Mouse (Mus musculus): ENCODE measurements around the gene St7l. TPM values are rescaled to one million over a fixed set of nuclear protein-coding genes. Genes with fewer than 3 reads are reported as not detected.

The St7l gene
- polyA plus RNA-seq, 1 experiment from 2014 or later = 35.9 TPM

DNA sequence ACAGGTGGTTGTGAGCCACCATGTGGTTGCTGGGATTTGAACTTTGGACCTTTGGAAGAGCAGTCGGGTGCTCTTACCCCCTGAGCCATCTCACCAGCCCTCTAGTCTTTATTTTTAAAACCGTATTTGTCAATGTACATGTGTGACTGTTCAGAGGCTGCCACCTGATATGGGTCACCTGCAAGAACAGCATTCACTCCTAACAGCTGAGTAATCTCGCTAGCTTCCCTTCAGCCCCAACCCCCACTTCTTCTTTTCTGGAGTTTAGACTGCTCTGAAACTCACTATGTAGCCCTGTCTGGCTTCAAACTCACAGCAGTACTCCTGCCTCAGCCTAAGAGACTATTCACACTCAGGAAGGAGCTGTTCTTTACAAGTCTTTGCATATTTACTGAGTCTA lies 41.4 kb upstream of the St7l start:
- DNase-seq (ENCODE audit: low spot score) = no peak
- 87% methylated on average over 3 of the region's 3 CpGs for WGBS
- H3K36me3 ChIP-seq (replicated peaks; ENCODE audit: control insufficient read depth, insufficient read depth) = peaks cover 31% of the 10 kb centered on the region
- no peak overlapping the region for H3K9ac ChIP-seq
- H3K27ac ChIP-seq = no peak overlapping the region
- peaks cover under 1% of the 10 kb centered on the region; the same call in 1 of the 2 replicates for H3K4me1 ChIP-seq (replicated peaks; ENCODE audit: control insufficient read depth, insufficient read depth, low read length)
- no peaks in the 10 kb centered on the region for H3K27me3 ChIP-seq (ENCODE audit: control insufficient read depth, insufficient read depth, low read length)
- no peak overlapping the region for H3K4me3 ChIP-seq (replicated peaks; ENCODE audit: low read length)
- no peaks in the 10 kb centered on the region for H3K9me3 ChIP-seq (ENCODE audit: control insufficient read depth, low read length)
- H3K4me2 ChIP-seq (replicated peaks) = no peak overlapping the region
- no peak for ATAC-seq (ENCODE audit: low FRiP score)

DNA sequence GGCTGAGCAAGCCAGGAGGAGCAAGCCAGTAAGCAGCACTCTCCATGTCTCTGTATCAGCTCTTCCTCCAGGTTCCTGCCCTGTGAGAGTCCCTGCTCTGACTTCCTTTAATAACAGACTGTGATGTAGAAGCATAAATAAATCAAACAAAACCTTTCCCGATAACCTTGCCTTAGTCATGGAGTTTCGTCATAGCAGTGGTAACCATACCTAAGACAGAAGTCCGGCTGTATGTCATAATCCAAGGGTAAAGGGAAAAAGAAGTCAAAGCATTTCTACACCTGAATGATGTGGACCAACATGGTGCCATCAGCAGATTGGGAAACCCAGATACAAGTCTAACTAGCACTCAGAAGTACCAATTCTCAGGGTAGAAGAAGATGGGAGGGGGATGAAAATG lies 28.0 kb upstream of the St7l start:
- DNase-seq (ENCODE audit: low spot score) (no peak), ATAC-seq (ENCODE audit: low FRiP score) (no peak)
- Histone ChIP-seq H3K9ac (no peak overlapping the region), H3K9me3 (ENCODE audit: control insufficient read depth, low read length) (no peaks in the 10 kb centered on the region), H3K27ac (no peak overlapping the region), H3K27me3 (ENCODE audit: control insufficient read depth, insufficient read depth, low read length) (no peaks in the 10 kb centered on the region), H3K4me3 (replicated peaks; ENCODE audit: low read length) (no peak overlapping the region), H3K4me1 (replicated peaks; ENCODE audit: control insufficient read depth, insufficient read depth, low read length) (no peaks in the 10 kb centered on the region), H3K4me2 (replicated peaks) (no peak overlapping the region), H3K36me3 (replicated peaks; ENCODE audit: control insufficient read depth, insufficient read depth) (peaks cover 84% of the 10 kb centered on the region)
- WGBS = 96% methylated on average over 3 of the region's 3 CpGs

GRCm38 (mm10) chr3:104841049-104841448 lies 22.8 kb upstream of the St7l start:
- no peaks in the 10 kb centered on the region for H3K9me3 ChIP-seq (ENCODE audit: control insufficient read depth, low read length)
- no peak overlapping the region for H3K4me3 ChIP-seq (replicated peaks; ENCODE audit: low read length)
- no peak overlapping the region for H3K4me2 ChIP-seq (replicated peaks)
- no peak for ATAC-seq (ENCODE audit: low FRiP score)
- no peaks in the 10 kb centered on the region for H3K27me3 ChIP-seq (ENCODE audit: control insufficient read depth, insufficient read depth, low read length)
- 99% methylated on average over 5 of the region's 5 CpGs for WGBS
- no peak overlapping the region for H3K9ac ChIP-seq
- no peak overlapping the region for H3K27ac ChIP-seq
- DNase-seq (ENCODE audit: low spot score) = no peak
- no peaks in the 10 kb centered on the region for H3K4me1 ChIP-seq (replicated peaks; ENCODE audit: control insufficient read depth, insufficient read depth, low read length)
- peaks cover 69% of the 10 kb centered on the region for H3K36me3 ChIP-seq (replicated peaks; ENCODE audit: control insufficient read depth, insufficient read depth)

DNA sequence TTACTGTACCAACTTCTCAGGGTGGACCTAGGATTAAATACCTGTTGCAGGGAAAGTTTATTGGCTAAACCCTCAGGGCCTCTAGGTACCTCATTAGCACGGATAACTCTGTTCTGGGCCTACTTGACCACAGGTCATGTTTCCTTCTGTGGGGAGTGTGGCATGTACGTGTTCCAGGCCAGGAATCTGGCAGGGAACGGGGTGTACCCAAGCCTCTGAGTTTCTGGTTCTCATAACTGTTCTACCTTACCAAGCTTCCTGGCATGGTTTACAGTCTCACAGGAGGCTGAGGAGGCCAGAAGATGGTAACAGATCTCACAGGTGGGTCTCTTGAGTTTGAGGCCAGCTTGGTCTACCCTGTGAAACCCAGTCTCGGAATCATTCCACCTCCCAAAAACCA lies 17.2 kb upstream of the St7l start:
- ATAC-seq (ENCODE audit: low FRiP score) = no peak
- H3K27me3 ChIP-seq (ENCODE audit: control insufficient read depth, insufficient read depth, low read length) = no peaks in the 10 kb centered on the region
- no peak overlapping the region for H3K9ac ChIP-seq
- H3K9me3 ChIP-seq (ENCODE audit: control insufficient read depth, low read length) = no peaks in the 10 kb centered on the region
- H3K4me1 ChIP-seq (replicated peaks; ENCODE audit: control insufficient read depth, insufficient read depth, low read length) = no peaks in the 10 kb centered on the region
- 98% methylated on average over 4 of the region's 4 CpGs for WGBS
- peaks cover 32% of the 10 kb centered on the region for H3K36me3 ChIP-seq (replicated peaks; ENCODE audit: control insufficient read depth, insufficient read depth)
- H3K27ac ChIP-seq = no peak overlapping the region
- no peak overlapping the region for H3K4me3 ChIP-seq (replicated peaks; ENCODE audit: low read length)
- no peak overlapping the region for H3K4me2 ChIP-seq (replicated peaks)
- DNase-seq (ENCODE audit: low spot score) = no peak

- 93% methylated on average over 1 of the region's 1 CpGs for WGBS
- no peak overlapping the region for H3K4me3 ChIP-seq (replicated peaks; ENCODE audit: low read length)
- H3K4me2 ChIP-seq (replicated peaks) = no peak overlapping the region
- no peak overlapping the region for H3K27ac ChIP-seq
- no peaks in the 10 kb centered on the region for H3K27me3 ChIP-seq (ENCODE audit: control insufficient read depth, insufficient read depth, low read length)
- no peak for ATAC-seq (ENCODE audit: low FRiP score)
- H3K4me1 ChIP-seq (replicated peaks; ENCODE audit: control insufficient read depth, insufficient read depth, low read length) = no peaks in the 10 kb centered on the region
- no peaks in the 10 kb centered on the region for H3K36me3 ChIP-seq (replicated peaks; ENCODE audit: control insufficient read depth, insufficient read depth)
- no peak for DNase-seq (ENCODE audit: low spot score)
- H3K9ac ChIP-seq = no peak overlapping the region
- H3K9me3 ChIP-seq (ENCODE audit: control insufficient read depth, low read length) = no peaks in the 10 kb centered on the region
Observed at GRCm38 (mm10) chr3:104854465-104854864, 9.3 kb upstream of the St7l start.

- ATAC-seq (ENCODE audit: low FRiP score) = no peak
- Histone ChIP-seq H3K9me3 (ENCODE audit: control insufficient read depth, low read length) (no peaks in the 10 kb centered on the region), H3K4me1 (replicated peaks; ENCODE audit: control insufficient read depth, insufficient read depth, low read length) (no peaks in the 10 kb centered on the region), H3K9ac (no peak overlapping the region), H3K4me3 (replicated peaks; ENCODE audit: low read length) (no peak overlapping the region), H3K36me3 (replicated peaks; ENCODE audit: control insufficient read depth, insufficient read depth) (no peaks in the 10 kb centered on the region), H3K27ac (no peak overlapping the region), H3K4me2 (replicated peaks) (no peak overlapping the region), H3K27me3 (ENCODE audit: control insufficient read depth, insufficient read depth, low read length) (no peaks in the 10 kb centered on the region)
- DNase-seq (ENCODE audit: low spot score) = no peak
Observed at GRCm38 (mm10) chr3:104854866-104855265, 8.9 kb upstream of the St7l start.

GRCm38 (mm10) chr3:104856106-104856505 lies 7.7 kb upstream of the St7l start:
- Histone ChIP-seq H3K36me3 (replicated peaks; ENCODE audit: control insufficient read depth, insufficient read depth) (0 out of 2 replicates have a peak, but pooled peaks cover 4% of the 10 kb centered on the region), H3K4me1 (replicated peaks; ENCODE audit: control insufficient read depth, insufficient read depth, low read length) (peaks cover 4% of the 10 kb centered on the region; the same call in 1 of the 2 replicates), H3K27ac (no peak overlapping the region), H3K27me3 (ENCODE audit: control insufficient read depth, insufficient read depth, low read length) (no peaks in the 10 kb centered on the region), H3K9ac (no peak overlapping the region), H3K4me2 (replicated peaks) (no peak overlapping the region), H3K4me3 (replicated peaks; ENCODE audit: low read length) (no peak overlapping the region), H3K9me3 (ENCODE audit: control insufficient read depth, low read length) (no peaks in the 10 kb centered on the region)
- 84% methylated on average over 1 of the region's 1 CpGs for WGBS
- ATAC-seq (ENCODE audit: low FRiP score) = no peak
- no peak for DNase-seq (ENCODE audit: low spot score)

DNA sequence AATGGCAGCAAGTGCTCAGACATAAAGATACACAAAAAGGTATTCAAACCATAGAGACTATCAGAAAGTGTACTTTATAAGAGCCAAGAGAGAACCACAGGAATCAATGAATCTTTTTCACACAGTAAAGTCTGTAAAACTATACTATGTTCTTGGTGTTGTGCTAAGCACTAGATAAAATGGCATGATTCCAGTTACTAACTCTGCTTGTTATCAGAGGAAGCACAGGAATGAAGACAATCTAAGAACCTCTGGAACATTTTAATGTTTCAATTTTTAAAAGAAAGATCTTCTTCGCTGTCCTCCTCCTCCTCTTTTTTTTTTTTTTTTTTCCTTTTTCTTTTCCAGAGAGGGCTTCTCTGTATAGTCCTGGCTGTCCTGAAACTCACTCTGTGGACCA lies 5.2 kb upstream of the St7l start:
- no peak for ATAC-seq (ENCODE audit: low FRiP score)
- Histone ChIP-seq H3K9me3 (ENCODE audit: control insufficient read depth, low read length) (no peaks in the 10 kb centered on the region), H3K27me3 (ENCODE audit: control insufficient read depth, insufficient read depth, low read length) (no peaks in the 10 kb centered on the region), H3K27ac (no peak overlapping the region), H3K4me3 (replicated peaks; ENCODE audit: low read length) (no peak overlapping the region), H3K4me2 (replicated peaks) (no peak overlapping the region), H3K9ac (no peak overlapping the region), H3K4me1 (replicated peaks; ENCODE audit: control insufficient read depth, insufficient read depth, low read length) (peaks cover 28% of the 10 kb centered on the region), H3K36me3 (replicated peaks; ENCODE audit: control insufficient read depth, insufficient read depth) (0 out of 2 replicates have a peak, but pooled peaks cover 4% of the 10 kb centered on the region)
- no peak for DNase-seq (ENCODE audit: low spot score)
- WGBS = 100% methylated on average over 1 of the region's 1 CpGs

- Histone ChIP-seq H3K4me3 (replicated peaks; ENCODE audit: low read length) (peak overlapping the region; percentile 90), H3K36me3 (replicated peaks; ENCODE audit: control insufficient read depth, insufficient read depth) (peaks cover 13% of the 10 kb centered on the region; the same call in 1 of the 2 replicates), H3K4me2 (replicated peaks) (peak overlapping the region; percentile 90), H3K27me3 (ENCODE audit: control insufficient read depth, insufficient read depth, low read length) (no peaks in the 10 kb centered on the region), H3K9ac (peak overlapping the region; percentile 91), H3K4me1 (replicated peaks; ENCODE audit: control insufficient read depth, insufficient read depth, low read length) (peaks cover 38% of the 10 kb centered on the region), H3K27ac (peak overlapping the region; percentile 96), H3K9me3 (ENCODE audit: control insufficient read depth, low read length) (no peaks in the 10 kb centered on the region)
- ATAC-seq (ENCODE audit: low FRiP score) (peak; percentile 92), DNase-seq (ENCODE audit: low spot score) (peak; percentile 80)
- WGBS = under 1% methylated on average over 48 of the region's 48 CpGs
Observed at GRCm38 (mm10) chr3:104864651-104865340, 991 bp downstream of the St7l start.

Measured in hindbrain, embryonic 14.5 days (tissue).